8 mouse cellular contexts compared by ENCODE assay signal in the genomic region with DNA sequence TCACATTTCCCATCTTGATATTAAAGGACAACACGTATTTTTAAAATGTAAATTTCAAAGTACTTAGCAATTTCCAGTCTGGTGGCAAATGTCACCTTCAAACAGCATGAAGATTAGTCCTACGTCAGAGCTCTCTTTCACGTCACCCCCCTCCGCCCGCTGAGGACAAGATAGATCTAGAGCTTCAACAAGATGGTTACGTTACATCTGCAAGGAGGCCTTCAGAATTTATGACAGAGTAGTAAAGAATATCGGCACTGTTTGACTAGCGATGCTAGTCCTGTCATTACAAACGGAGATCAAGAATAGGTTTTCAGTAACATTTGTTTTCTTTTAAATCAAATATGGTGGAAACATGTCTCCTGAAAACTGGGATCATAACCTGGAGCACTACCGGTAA. TPM values are rescaled to one million over a fixed set of nuclear protein-coding genes. Genes with fewer than 3 reads are reported as not detected.
DNase-seq lines count a peak whose midpoint lies in the region; ATAC-seq and TF ChIP-seq lines count a peak whose summit lies in the region.

No protein-coding gene starts in this region.

- H3K36me3 ChIP-seq in G1E (replicated peaks) = peaks cover 16% of the 10 kb centered on the region
- H3K36me3 ChIP-seq in embryonic facial prominence, embryonic 14.5 days (ENCODE audit: control insufficient read depth, insufficient read depth, low read length) = peaks cover 10% of the 10 kb centered on the region
- peaks cover 7% of the 10 kb centered on the region for H3K36me3 ChIP-seq in hindbrain, postnatal 0 days (ENCODE audit: insufficient read depth, low read length)
- peaks cover 6% of the 10 kb centered on the region for H3K36me3 ChIP-seq in neural tube, embryonic 13.5 days

- no peak for TF ChIP-seq CTCF in G1E (IDR thresholded peaks at IDR 0.05; ENCODE audit: low read depth, low read length)
- TF ChIP-seq CTCF in hindbrain, postnatal 0 days (IDR thresholded peaks at IDR 0.05; ENCODE audit: low read depth) = no peak

- peak overlapping the region; percentile 82 for H3K4me3 ChIP-seq in G1E (ENCODE audit: low read depth, low read length)
- H3K4me3 ChIP-seq in embryonic facial prominence, embryonic 14.5 days (ENCODE audit: low read depth, low read length) = peak overlapping the region; percentile 86
- peak overlapping the region; percentile 68 for H3K4me3 ChIP-seq in hindbrain, postnatal 0 days (ENCODE audit: low read length)
- H3K4me3 ChIP-seq in neural tube, embryonic 13.5 days = peak overlapping the region; percentile 62

- intact Hi-C loops in left cerebral cortex, postnatal 14 days (cut with DNase I) = no loop called here

- H3K9ac ChIP-seq in embryonic facial prominence, embryonic 14.5 days (ENCODE audit: low read depth, low read length) = peak overlapping the region; percentile 74
- peak overlapping the region; percentile 73 for H3K9ac ChIP-seq in hindbrain, postnatal 0 days (replicated peaks; ENCODE audit: low read length)
- peak overlapping the region; percentile 85 for H3K9ac ChIP-seq in neural tube, embryonic 13.5 days

- DNase-seq in adrenal gland, postnatal 14 days = peak; percentile 61
- no peak for DNase-seq in adrenal gland, adult 18-20 months (ENCODE audit: low spot score in 2 of 2)
- no peak for DNase-seq in G1E (ENCODE audit: low spot score)
- DNase-seq in embryonic facial prominence, embryonic 14.5 days (ENCODE audit: low spot score) = peak; percentile 8
- peak; percentile 65 for DNase-seq in hindbrain, postnatal 0 days (ENCODE audit: low spot score)
- DNase-seq in left cerebral cortex, postnatal 14 days (ENCODE audit: low spot score in 2 of 2) = peak; percentile 65 to 76
- DNase-seq in ovary, postnatal 10 days (ENCODE audit: low spot score) = no peak

- ATAC-seq in G1E (ENCODE audit: extremely low read depth, insufficient number of reproducible peaks, low FRiP score, poor library complexity, severe bottlenecking) = no peak
- ATAC-seq in embryonic facial prominence, embryonic 14.5 days (ENCODE audit: low read depth) = no peak
- ATAC-seq in hindbrain, postnatal 0 days = no peak
- no peak for ATAC-seq in neural tube, embryonic 13.5 days (ENCODE audit: low read depth)

- H3K9me3 ChIP-seq in G1E (replicated peaks) = no peaks in the 10 kb centered on the region
- no peaks in the 10 kb centered on the region for H3K9me3 ChIP-seq in embryonic facial prominence, embryonic 14.5 days (ENCODE audit: control insufficient read depth, low read length)
- no peaks in the 10 kb centered on the region for H3K9me3 ChIP-seq in hindbrain, postnatal 0 days (ENCODE audit: low read length)
- H3K9me3 ChIP-seq in neural tube, embryonic 13.5 days = no peaks in the 10 kb centered on the region

- H3K27me3 ChIP-seq in G1E (ENCODE audit: insufficient read depth, low read length) = no peaks in the 10 kb centered on the region
- H3K27me3 ChIP-seq in embryonic facial prominence, embryonic 14.5 days (replicated peaks; ENCODE audit: control insufficient read depth, insufficient read depth, low read length) = no peaks in the 10 kb centered on the region
- H3K27me3 ChIP-seq in hindbrain, postnatal 0 days (ENCODE audit: insufficient read depth, low read length) = no peaks in the 10 kb centered on the region
- no peaks in the 10 kb centered on the region for H3K27me3 ChIP-seq in neural tube, embryonic 13.5 days

- peak overlapping the region; percentile 67 for H3K4me2 ChIP-seq in embryonic facial prominence, embryonic 14.5 days (ENCODE audit: low read depth, low read length)
- H3K4me2 ChIP-seq in hindbrain, postnatal 0 days (ENCODE audit: low read depth, low read length) = peak overlapping the region; percentile 61
- peak overlapping the region; percentile 86 for H3K4me2 ChIP-seq in neural tube, embryonic 13.5 days

- peaks cover 27% of the 10 kb centered on the region for H3K4me1 ChIP-seq in G1E (ENCODE audit: insufficient read depth, low read depth, low read length)
- peaks cover 7% of the 10 kb centered on the region for H3K4me1 ChIP-seq in embryonic facial prominence, embryonic 14.5 days (ENCODE audit: control insufficient read depth, insufficient read depth, low read length)
- H3K4me1 ChIP-seq in hindbrain, postnatal 0 days (ENCODE audit: insufficient read depth, low read length) = peaks cover 12% of the 10 kb centered on the region; the same call in 1 of the 2 replicates
- H3K4me1 ChIP-seq in neural tube, embryonic 13.5 days (replicated peaks) = peaks cover 31% of the 10 kb centered on the region

- 6% methylated on average over 10 of the region's 10 CpGs for WGBS in embryonic facial prominence, embryonic 14.5 days
- 8% methylated on average over 10 of the region's 10 CpGs for WGBS in hindbrain, postnatal 0 days
- 7% methylated on average over 10 of the region's 10 CpGs for WGBS in neural tube, embryonic 13.5 days

- peak overlapping the region; percentile 70; the same call in 1 of the 2 replicates for H3K27ac ChIP-seq in embryonic facial prominence, embryonic 14.5 days (replicated peaks; ENCODE audit: low read depth, low read length)
- peak overlapping the region; percentile 95 for H3K27ac ChIP-seq in hindbrain, postnatal 0 days
- H3K27ac ChIP-seq in neural tube, embryonic 13.5 days (replicated peaks) = peak overlapping the region; percentile 83

RNA-seq across cellular contexts. Expression of a gene that starts 1.1 kb away (rescaled TPM):
- 11.4 and 14.3 TPM in 2 replicates for total RNA-seq in adrenal gland, postnatal 14 days (2021)
- 10 to 100 TPM; 15.2 to 18.8 TPM for total RNA-seq in adrenal gland, adult 18-20 months (2021)
- 3.9 and 5.7 TPM in 2 replicates for total RNA-seq in G1E (2014; fragmentation: Nextera tagmentation)
- 6.3 and 6.7 TPM in 2 replicates for total RNA-seq in G1E (2017)
- polyA plus RNA-seq in G1E (2012) = 0.20 and 0.21 TPM in 2 replicates
- polyA plus RNA-seq in embryonic facial prominence, embryonic 14.5 days (2014; fragmentation: Nextera tagmentation; extraction: Ambion mirVana) = 9.0 and 10.3 TPM in 2 replicates
- total RNA-seq in hindbrain, postnatal 0 days (2014; rRNA removed) = 17.0 and 20.2 TPM in 2 replicates
- polyA plus RNA-seq in hindbrain, postnatal 0 days (2015; fragmentation: Nextera tagmentation; extraction: Ambion mirVana) = 8.4 and 9.9 TPM in 2 replicates
- 10 to 100 TPM; 13.9 TPM for total RNA-seq in left cerebral cortex, postnatal 14 days (2021)
- polyA plus RNA-seq in neural tube, embryonic 13.5 days (2015; fragmentation: Nextera tagmentation; extraction: Ambion mirVana) = 10.8 and 10.9 TPM in 2 replicates

RNA-seq across cellular contexts. Expression of a gene that starts 1.2 kb away (rescaled TPM):
- 575 and 595 TPM in 2 replicates for total RNA-seq in adrenal gland, postnatal 14 days (2021)
- 100 to 1,000 TPM; 650 to 678 TPM for total RNA-seq in adrenal gland, adult 18-20 months (2021)
- total RNA-seq in G1E (2014; fragmentation: Nextera tagmentation) (114 and 157 TPM in 2 replicates), G1E (2017) (130 and 168 TPM in 2 replicates)
- polyA plus RNA-seq in G1E (2012) = 9.9 and 10.3 TPM in 2 replicates
- polyA plus RNA-seq in embryonic facial prominence, embryonic 14.5 days (2014; fragmentation: Nextera tagmentation; extraction: Ambion mirVana) = 401 and 437 TPM in 2 replicates
- total RNA-seq in hindbrain, postnatal 0 days (2014; rRNA removed) = 232 and 269 TPM in 2 replicates
- 752 and 763 TPM in 2 replicates for polyA plus RNA-seq in hindbrain, postnatal 0 days (2015; fragmentation: Nextera tagmentation; extraction: Ambion mirVana)
- total RNA-seq in left cerebral cortex, postnatal 14 days (2021) = 100 to 1,000 TPM; 818 to 831 TPM
- 463 and 487 TPM in 2 replicates for polyA plus RNA-seq in neural tube, embryonic 13.5 days (2015; fragmentation: Nextera tagmentation; extraction: Ambion mirVana)

Comparison
In these comparisons a context has a peak if more than half of its experiments do, and no peak if none do; other contexts are left out.
1. DNase-seq: peak in adrenal gland, postnatal 14 days (single experiment), embryonic facial prominence, embryonic 14.5 days (single experiment), hindbrain, postnatal 0 days (single experiment) and left cerebral cortex, postnatal 14 days (2 of 2); none in adrenal gland, adult 18-20 months (0 of 2), G1E (single experiment) and ovary, postnatal 10 days (single experiment).
2. Peak in every context shown above with its lines, with median percentiles within 50 percentile points of each other: H3K4me3 ChIP-seq, H3K27ac ChIP-seq, H3K4me2 ChIP-seq and H3K9ac ChIP-seq.